Mouse (Mus musculus): ENCODE measurements around the gene AI597479.

The AI597479 gene

GRCm38 (mm10) chr1:43157907-43158306 is 59.4 kb downstream of the AI597479 start:
- H3K4me1 ChIP-seq (replicated peaks; ENCODE audit: low read depth, low read length): no peaks in the 10 kb centered on the region; the same call in 1 of the 2 replicates
- no peaks in the 10 kb centered on the region for H3K36me3 ChIP-seq (ENCODE audit: insufficient read depth, low read length)
- TF ChIP-seq POU5F1 (IDR thresholded peaks at IDR 0.05; ENCODE audit: borderline replicate concordance, low read length) (no peak), CTCF (conservative IDR thresholded peaks at IDR 0.05; ENCODE audit: low read length) (no peak), NANOG (IDR thresholded peaks at IDR 0.05; ENCODE audit: borderline replicate concordance, low read length) (no peak)
- H3K9me3 ChIP-seq (ENCODE audit: low read length): peaks cover 3% of the 10 kb centered on the region; the same call in 1 of the 2 replicates
- H3K27me3 ChIP-seq (ENCODE audit: insufficient read depth, low read length): peaks cover 19% of the 10 kb centered on the region
- H3K4me3 ChIP-seq (replicated peaks; ENCODE audit: low read length): no peak overlapping the region

DNA sequence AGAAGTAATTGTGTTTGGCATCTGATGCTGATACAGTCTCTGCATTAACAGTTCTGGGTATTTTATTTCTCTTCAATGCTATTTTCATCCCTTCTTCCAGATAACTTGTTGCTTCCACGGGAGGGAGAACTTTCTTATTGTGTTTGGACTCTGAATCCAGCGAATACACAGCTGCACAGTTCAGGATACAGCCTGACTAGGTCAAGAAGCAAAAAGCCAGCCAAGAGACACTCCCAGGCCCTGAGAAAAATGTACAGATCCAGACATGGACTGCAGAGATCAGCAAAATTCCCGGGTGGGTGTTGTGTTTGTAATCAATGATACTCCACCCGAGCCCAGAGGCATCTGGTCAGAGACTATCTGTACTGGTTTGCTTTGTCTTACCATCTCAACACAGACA is 60.9 kb downstream of the AI597479 start:
- Histone ChIP-seq H3K4me3 (replicated peaks; ENCODE audit: low read length) (no peak overlapping the region), H3K9me3 (ENCODE audit: low read length) (peaks cover 5% of the 10 kb centered on the region), H3K27me3 (ENCODE audit: insufficient read depth, low read length) (peaks cover 34% of the 10 kb centered on the region), H3K4me1 (replicated peaks; ENCODE audit: low read depth, low read length) (peaks cover 11% of the 10 kb centered on the region), H3K36me3 (ENCODE audit: insufficient read depth, low read length) (no peaks in the 10 kb centered on the region)
- TF ChIP-seq NANOG (IDR thresholded peaks at IDR 0.05; ENCODE audit: borderline replicate concordance, low read length) (no peak), POU5F1 (IDR thresholded peaks at IDR 0.05; ENCODE audit: borderline replicate concordance, low read length) (no peak), CTCF (conservative IDR thresholded peaks at IDR 0.05; ENCODE audit: low read length) (no peak)

DNA sequence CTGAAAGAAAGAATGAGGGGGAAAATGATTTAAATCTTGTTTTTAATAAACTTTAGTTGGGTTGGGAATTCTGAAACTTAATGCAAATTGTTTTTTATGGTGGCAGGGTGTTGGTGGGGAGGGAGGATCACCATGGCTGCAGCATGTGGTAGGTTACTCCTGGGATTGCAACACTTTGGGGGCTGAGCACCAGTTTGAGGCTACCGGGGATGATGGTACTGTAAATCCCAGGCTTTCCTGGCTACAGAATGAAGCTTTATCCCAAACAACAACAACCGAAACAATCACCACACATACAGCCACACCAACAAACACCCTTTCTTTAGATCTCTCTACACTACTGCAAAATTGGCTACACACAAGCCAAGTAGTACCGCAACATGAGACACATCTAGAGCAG is 63.9 kb downstream of the AI597479 start:
- Histone ChIP-seq H3K4me3 (replicated peaks; ENCODE audit: low read length) (no peak overlapping the region), H3K27me3 (ENCODE audit: insufficient read depth, low read length) (peaks cover 45% of the 10 kb centered on the region), H3K36me3 (ENCODE audit: insufficient read depth, low read length) (no peaks in the 10 kb centered on the region), H3K9me3 (ENCODE audit: low read length) (peaks cover 11% of the 10 kb centered on the region; the same call in 1 of the 2 replicates), H3K4me1 (replicated peaks; ENCODE audit: low read depth, low read length) (peaks cover 11% of the 10 kb centered on the region)
- TF ChIP-seq NANOG (IDR thresholded peaks at IDR 0.05; ENCODE audit: borderline replicate concordance, low read length): no peak
- no peak for TF ChIP-seq POU5F1 (IDR thresholded peaks at IDR 0.05; ENCODE audit: borderline replicate concordance, low read length)
- TF ChIP-seq CTCF (conservative IDR thresholded peaks at IDR 0.05; ENCODE audit: low read length): no peak

- H3K4me3 ChIP-seq (replicated peaks; ENCODE audit: low read length): peak overlapping the region; percentile 82
- peaks cover 45% of the 10 kb centered on the region for H3K27me3 ChIP-seq (ENCODE audit: insufficient read depth, low read length)
- peaks cover 11% of the 10 kb centered on the region; the same call in 1 of the 2 replicates for H3K9me3 ChIP-seq (ENCODE audit: low read length)
- no peaks in the 10 kb centered on the region for H3K36me3 ChIP-seq (ENCODE audit: insufficient read depth, low read length)
- no peak for TF ChIP-seq CTCF (conservative IDR thresholded peaks at IDR 0.05; ENCODE audit: low read length)
- TF ChIP-seq POU5F1 (IDR thresholded peaks at IDR 0.05; ENCODE audit: borderline replicate concordance, low read length): no peak
- no peak for TF ChIP-seq NANOG (IDR thresholded peaks at IDR 0.05; ENCODE audit: borderline replicate concordance, low read length)
- peaks cover 17% of the 10 kb centered on the region for H3K4me1 ChIP-seq (replicated peaks; ENCODE audit: low read depth, low read length)
These were observed 64.6 kb downstream of the AI597479 start for GRCm38 (mm10) chr1:43163084-43163466.

DNA sequence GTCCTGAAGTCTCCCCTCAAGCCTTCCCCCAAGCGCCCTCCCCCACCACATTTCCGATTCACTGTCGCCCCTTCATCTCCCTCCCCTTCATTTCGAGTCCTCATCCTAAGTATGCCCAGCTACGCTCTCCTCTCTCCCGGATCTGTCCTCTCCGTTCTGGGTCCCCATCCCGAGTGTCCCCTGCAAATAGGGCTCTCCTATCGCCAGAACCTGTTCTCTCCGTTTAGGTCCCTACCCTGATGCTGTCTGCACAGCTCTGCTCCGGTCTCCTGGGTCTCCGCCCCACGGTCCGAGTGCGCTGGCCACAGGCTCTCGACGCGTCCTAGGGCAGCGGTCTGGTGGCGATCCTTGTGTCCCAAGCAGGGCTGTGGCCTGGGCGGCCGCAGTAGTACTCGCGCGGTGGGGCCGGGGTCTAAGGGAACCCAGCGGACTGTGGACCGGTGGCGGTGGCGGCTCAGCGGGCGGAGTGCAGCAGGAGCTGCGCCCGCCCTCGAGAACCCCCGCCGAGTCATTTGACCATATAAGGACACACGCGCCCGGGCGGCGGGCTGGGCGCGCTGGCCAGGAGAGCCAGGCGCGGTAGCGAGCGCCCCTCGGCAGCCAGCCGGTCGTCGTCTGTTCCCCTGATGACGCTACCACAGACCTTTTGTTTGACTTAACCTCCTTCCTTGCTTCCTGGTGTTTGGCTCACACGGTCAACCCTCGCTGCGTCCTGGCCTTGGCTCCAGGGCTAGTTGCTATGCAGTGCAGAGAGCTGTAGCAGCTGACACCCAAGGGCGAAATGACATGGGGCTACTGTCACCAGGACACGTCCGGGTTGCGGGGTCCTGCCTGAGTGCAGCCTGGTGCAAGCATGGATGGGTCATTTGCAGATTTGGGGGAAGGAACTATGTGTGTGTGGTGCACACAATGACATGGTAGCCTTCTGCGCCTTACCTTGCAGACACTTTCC is 65.2 kb downstream of the AI597479 start:
- no peak for TF ChIP-seq CTCF (conservative IDR thresholded peaks at IDR 0.05; ENCODE audit: low read length)
- TF ChIP-seq NANOG (IDR thresholded peaks at IDR 0.05; ENCODE audit: borderline replicate concordance, low read length): no peak
- TF ChIP-seq POU5F1 (IDR thresholded peaks at IDR 0.05; ENCODE audit: borderline replicate concordance, low read length): no peak
- peaks cover 11% of the 10 kb centered on the region; the same call in 1 of the 2 replicates for H3K9me3 ChIP-seq (ENCODE audit: low read length)
- no peaks in the 10 kb centered on the region for H3K36me3 ChIP-seq (ENCODE audit: insufficient read depth, low read length)
- H3K27me3 ChIP-seq (ENCODE audit: insufficient read depth, low read length): peaks cover 48% of the 10 kb centered on the region
- H3K4me3 ChIP-seq (replicated peaks; ENCODE audit: low read length): peak overlapping the region; percentile 82
- peaks cover 24% of the 10 kb centered on the region for H3K4me1 ChIP-seq (replicated peaks; ENCODE audit: low read depth, low read length)

GRCm38 (mm10) chr1:43164582-43164981 is 66.1 kb downstream of the AI597479 start:
- peaks cover 49% of the 10 kb centered on the region for H3K27me3 ChIP-seq (ENCODE audit: insufficient read depth, low read length)
- peaks cover 11% of the 10 kb centered on the region; the same call in 1 of the 2 replicates for H3K9me3 ChIP-seq (ENCODE audit: low read length)
- TF ChIP-seq POU5F1 (IDR thresholded peaks at IDR 0.05; ENCODE audit: borderline replicate concordance, low read length): no peak
- TF ChIP-seq NANOG (IDR thresholded peaks at IDR 0.05; ENCODE audit: borderline replicate concordance, low read length): no peak
- TF ChIP-seq CTCF (conservative IDR thresholded peaks at IDR 0.05; ENCODE audit: low read length): no peak
- peaks cover 29% of the 10 kb centered on the region for H3K4me1 ChIP-seq (replicated peaks; ENCODE audit: low read depth, low read length)
- H3K4me3 ChIP-seq (replicated peaks; ENCODE audit: low read length): no peak overlapping the region
- no peaks in the 10 kb centered on the region for H3K36me3 ChIP-seq (ENCODE audit: insufficient read depth, low read length)
